Mouse (Mus musculus) liver, embryonic 11.5 days (tissue): ENCODE measurements around the gene Acat3. TPM values are rescaled to one million over a fixed set of nuclear protein-coding genes. Genes with fewer than 3 reads are reported as not detected.
A peak's percentile ranks its signal among the peaks of the same experiment; 100 is the strongest.

Experiments used
- ATAC-seq: fragments of 200-750 bp; cut with Nextera tagmentation; replicated peaks from 2 replicates; pipeline ENCODE4 v1.8.0; 2017; ENCODE audit warnings: moderate number of reproducible peaks, mild to moderate bottlenecking, moderate TSS enrichment, moderate library complexity; ENCODE audit not compliant: low FRiP score
- DNase-seq: peaks from one replicate; pipeline ENCODE4 v3.0.0-alpha.2; 2017; ENCODE audit warnings: low spot score
- H3K27ac ChIP-seq: fragments of 300-500 bp; sonication (generic); 2 replicates; pipeline ENCODE4 v1.5.1; 2014; ENCODE audit warnings: mild to moderate bottlenecking, low read depth, low read length, control low read depth
- H3K27me3 ChIP-seq: fragments of 300-500 bp; sonication (generic); replicated peaks from 2 replicates; pipeline ENCODE4 v1.6.1; 2014; ENCODE audit warnings: low read length, mixed read lengths; ENCODE audit not compliant: control insufficient read depth, insufficient read depth
- H3K36me3 ChIP-seq: fragments of 300-500 bp; sonication (generic); 2 replicates; pipeline ENCODE4 v1.6.1; 2014; ENCODE audit warnings: mild to moderate bottlenecking, low read length, moderate library complexity, mixed read lengths; ENCODE audit not compliant: control insufficient read depth, insufficient read depth
- H3K4me1 ChIP-seq: fragments of 300-500 bp; sonication (generic); replicated peaks from 2 replicates; pipeline ENCODE4 v1.6.1; 2014; ENCODE audit warnings: low read length, mixed read lengths; ENCODE audit not compliant: control insufficient read depth, insufficient read depth
- H3K4me2 ChIP-seq: fragments of 300-500 bp; sonication (generic); 2 replicates; pipeline ENCODE4 v1.6.1; 2014; ENCODE audit warnings: mild to moderate bottlenecking, control low read depth, moderate library complexity
- H3K4me3 ChIP-seq: fragments of 300-500 bp; sonication (generic); 2 replicates; pipeline ENCODE4 v1.5.1; 2014; ENCODE audit warnings: low read depth, low read length, control low read depth
- H3K9ac ChIP-seq: fragments of 300-500 bp; sonication (generic); 2 replicates; pipeline ENCODE4 v1.6.1; 2014; ENCODE audit warnings: low read depth, low read length, control low read depth
- H3K9me3 ChIP-seq: fragments of 300-500 bp; sonication (generic); 2 replicates; pipeline ENCODE4 v1.6.1; 2016; ENCODE audit warnings: low read length, inconsistent platforms, mixed read lengths; ENCODE audit not compliant: control insufficient read depth
- WGBS: fragments of 180-500 bp; shearing (Covaris S2); extraction: QIAGEN DNeasy Blood & Tissue Kit; methylation state at CpG from one replicate; pipeline ENCODE4 v1.1.7; 2014; 5-methylcytosine and 5-hydroxymethylcytosine counted together
- polyA plus RNA-seq: library from polyadenylated mRNA; unstranded; fragments of >200 nt; fragmentation: Nextera tagmentation; extraction: Ambion mirVana; gene quantifications from 2 replicates; pipeline ENCODE4 v1.2.1, GENCODE M21; 2014

The Acat3 gene
- polyA plus RNA-seq, 1 experiment from 2014 or later = 1.1 TPM

DNA sequence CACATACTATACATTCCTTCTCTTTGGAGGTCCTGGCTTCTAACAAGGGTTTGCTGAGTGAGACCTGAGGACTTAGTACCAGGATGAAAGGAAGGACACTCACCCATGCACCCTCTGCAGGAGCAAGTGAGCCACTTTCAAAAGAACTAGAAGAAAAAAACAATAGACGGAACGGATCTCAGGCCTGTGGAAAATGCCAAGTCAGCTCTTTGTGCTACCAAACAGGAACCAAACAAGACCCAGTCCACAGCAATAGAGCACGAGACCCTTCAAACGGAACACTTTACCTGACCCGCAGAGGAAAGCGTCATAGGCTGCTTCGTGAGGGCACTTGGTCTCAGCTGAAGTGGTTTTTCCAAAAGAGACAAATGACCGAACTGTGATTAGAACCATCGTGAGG lies 48.4 kb downstream of the Acat3 start:
- Histone ChIP-seq H3K4me2 (no peak overlapping the region), H3K27me3 (no peaks in the 10 kb centered on the region), H3K27ac (no peak overlapping the region), H3K4me1 (no peaks in the 10 kb centered on the region), H3K9ac (no peak overlapping the region), H3K36me3 (no peaks in the 10 kb centered on the region), H3K4me3 (no peak overlapping the region), H3K9me3 (no peaks in the 10 kb centered on the region)
- 89% methylated on average over 9 of the region's 9 CpGs for whole genome bisulfite sequencing
- ATAC-seq (no peak), DNase-seq (no peak)

DNA sequence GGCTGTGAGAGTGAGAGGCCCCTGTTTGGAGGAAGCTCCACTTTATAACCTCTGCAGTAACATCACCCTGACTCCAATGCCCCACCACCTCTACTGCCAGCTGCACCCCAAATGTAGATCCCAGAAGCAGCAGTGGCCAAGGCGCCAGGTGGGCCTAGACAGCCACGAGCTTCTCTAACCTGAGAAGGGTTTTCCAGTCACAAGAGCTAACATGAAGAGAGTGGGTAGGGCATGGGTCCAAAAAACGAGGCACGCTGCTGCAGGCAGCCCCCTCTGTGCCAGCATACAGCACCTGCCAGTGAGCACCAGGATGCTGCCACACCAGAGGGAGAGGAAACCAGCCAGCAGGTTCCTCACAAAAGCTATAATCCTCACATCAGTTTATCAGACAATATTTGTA lies 49.3 kb downstream of the Acat3 start:
- no peaks in the 10 kb centered on the region for H3K4me1 ChIP-seq
- DNase-seq = no peak
- no peaks in the 10 kb centered on the region for H3K36me3 ChIP-seq
- no peaks in the 10 kb centered on the region for H3K27me3 ChIP-seq
- H3K9ac ChIP-seq = no peak overlapping the region
- H3K4me3 ChIP-seq = no peak overlapping the region
- 82% methylated on average over 4 of the region's 4 CpGs for WGBS
- H3K27ac ChIP-seq = no peak overlapping the region
- H3K9me3 ChIP-seq = no peaks in the 10 kb centered on the region
- H3K4me2 ChIP-seq = no peak overlapping the region
- ATAC-seq = no peak

DNA sequence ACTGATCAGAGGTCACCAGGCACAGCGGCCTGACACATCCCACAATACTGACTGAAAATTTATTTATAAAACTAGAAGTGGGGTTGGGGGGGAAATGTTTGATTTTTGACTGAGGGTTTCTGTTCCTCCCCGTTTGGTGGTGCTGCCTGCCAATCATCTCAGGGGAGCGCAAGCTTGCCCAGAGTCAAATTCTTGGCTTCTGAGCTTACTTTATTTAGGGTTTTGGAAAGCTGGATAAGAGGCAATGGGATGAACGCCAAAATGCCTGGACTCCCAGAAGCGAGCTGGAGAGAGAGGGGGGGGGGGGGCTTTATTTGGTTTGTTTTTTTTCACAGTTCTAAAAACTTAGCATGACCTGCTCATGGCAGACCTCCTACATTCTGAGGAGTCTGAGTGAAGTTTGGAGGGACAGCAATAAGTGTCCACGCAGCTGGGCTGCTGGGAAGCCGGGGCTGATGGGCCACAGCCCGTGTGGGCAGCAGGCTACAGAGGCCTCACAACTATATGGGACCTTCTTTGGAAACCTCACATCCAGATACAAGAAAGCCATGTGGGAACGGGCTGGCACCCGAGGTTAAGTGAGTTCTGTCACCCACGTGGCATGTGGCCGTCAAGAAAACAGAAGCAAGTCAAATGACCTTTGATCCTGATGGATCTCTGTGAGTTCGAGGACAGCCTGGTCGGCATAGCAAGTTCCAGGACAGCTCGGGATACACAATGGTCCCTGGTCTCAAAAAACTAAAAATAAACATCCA lies 53.2 kb downstream of the Acat3 start:
- no peak overlapping the region for H3K9ac ChIP-seq
- no peak overlapping the region for H3K27ac ChIP-seq
- 78% methylated on average over 15 of the region's 15 CpGs for WGBS
- H3K9me3 ChIP-seq = no peaks in the 10 kb centered on the region
- no peaks in the 10 kb centered on the region for H3K4me1 ChIP-seq
- no peaks in the 10 kb centered on the region for H3K36me3 ChIP-seq
- DNase-seq (no peak), ATAC-seq (no peak)
- no peak overlapping the region for H3K4me2 ChIP-seq
- H3K4me3 ChIP-seq = no peak overlapping the region
- H3K27me3 ChIP-seq = no peaks in the 10 kb centered on the region

DNA sequence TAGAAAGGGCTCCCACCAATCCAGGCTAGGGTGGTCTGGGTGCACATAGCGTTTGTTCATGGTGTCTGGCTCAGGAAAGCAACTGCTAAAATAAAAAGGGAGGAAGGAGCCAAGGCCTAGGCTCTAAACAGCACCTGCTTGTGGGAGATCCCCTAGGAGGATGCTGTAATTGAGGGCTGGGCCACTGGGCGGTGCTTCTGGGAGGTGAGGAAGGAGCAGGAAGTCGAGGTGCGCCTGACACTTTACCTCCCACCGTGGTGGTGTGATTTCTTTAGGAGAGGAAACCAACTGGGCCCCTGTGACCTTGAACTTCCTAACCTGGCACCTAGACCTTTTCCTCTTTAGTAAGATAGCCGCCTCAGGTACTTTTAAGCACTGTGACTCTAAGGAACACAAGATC lies 53.8 kb downstream of the Acat3 start:
- Histone ChIP-seq H3K36me3 (no peaks in the 10 kb centered on the region), H3K4me1 (no peaks in the 10 kb centered on the region), H3K9ac (no peak overlapping the region), H3K4me3 (no peak overlapping the region), H3K4me2 (no peak overlapping the region), H3K9me3 (no peaks in the 10 kb centered on the region), H3K27ac (no peak overlapping the region), H3K27me3 (no peaks in the 10 kb centered on the region)
- DNase-seq = no peak
- ATAC-seq = no peak
- 41% methylated on average over 6 of the region's 6 CpGs for WGBS

DNA sequence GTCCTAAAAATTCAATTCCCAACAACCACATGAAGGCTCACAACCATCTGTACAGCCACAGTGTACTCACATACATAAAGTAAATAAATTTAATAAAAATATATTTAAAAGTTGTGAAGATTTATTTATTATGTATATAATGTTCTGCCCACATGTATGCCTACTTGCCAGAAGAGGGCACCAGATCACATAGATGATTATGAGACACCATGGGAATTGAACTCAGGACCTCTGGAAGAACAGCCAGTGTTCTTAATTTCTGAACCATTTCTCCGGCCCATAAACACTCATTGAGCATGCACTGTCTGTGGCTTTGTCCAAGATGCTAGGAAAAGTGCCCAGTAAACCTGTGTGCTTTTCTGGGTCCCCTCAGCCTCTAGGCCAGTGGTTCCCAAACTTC lies 59.2 kb downstream of the Acat3 start:
- Histone ChIP-seq H3K4me1 (no peaks in the 10 kb centered on the region), H3K9ac (no peak overlapping the region), H3K4me2 (no peak overlapping the region), H3K4me3 (no peak overlapping the region), H3K27me3 (no peaks in the 10 kb centered on the region; the same call in 1 of the 2 replicates), H3K36me3 (no peaks in the 10 kb centered on the region), H3K27ac (no peak overlapping the region), H3K9me3 (no peaks in the 10 kb centered on the region)
- no peak for DNase-seq
- WGBS = 84% methylated on average over 1 of the region's 1 CpGs
- ATAC-seq = no peak

DNA sequence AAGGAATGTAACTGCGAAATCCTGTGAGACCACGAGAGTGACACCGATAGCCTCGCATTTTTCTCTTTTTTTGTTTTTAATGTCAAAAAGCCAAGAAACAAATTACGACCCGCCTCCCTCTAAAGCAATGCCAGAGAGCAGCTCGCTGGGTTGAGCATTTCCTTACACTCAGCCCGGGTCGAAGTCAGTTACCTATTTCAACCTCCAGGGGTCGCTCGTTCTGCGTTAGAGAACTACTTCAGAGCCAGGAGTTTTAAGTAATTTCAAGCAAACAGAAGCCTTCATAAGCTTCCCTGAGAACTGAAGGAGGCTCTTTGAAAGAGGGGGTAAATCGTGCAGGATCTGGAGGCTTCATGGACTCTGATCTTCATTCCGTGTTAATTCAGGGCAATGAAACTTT lies 60.2 kb downstream of the Acat3 start:
- peak; percentile 71 for DNase-seq
- no peaks in the 10 kb centered on the region; the same call in 1 of the 2 replicates for H3K27me3 ChIP-seq
- peak overlapping the region; percentile 11; the same call in 1 of the 2 replicates for H3K4me3 ChIP-seq
- 2% methylated on average over 14 of the region's 14 CpGs for whole genome bisulfite sequencing
- H3K4me1 ChIP-seq = no peaks in the 10 kb centered on the region
- no peak overlapping the region for H3K27ac ChIP-seq
- H3K9ac ChIP-seq = no peak overlapping the region
- H3K9me3 ChIP-seq = no peaks in the 10 kb centered on the region
- peak; percentile 65 for ATAC-seq
- no peaks in the 10 kb centered on the region for H3K36me3 ChIP-seq
- H3K4me2 ChIP-seq = peak overlapping the region; percentile 50

GRCm38 (mm10) chr17:12875734-12876133 lies 64.7 kb downstream of the Acat3 start, which contains the start of gene Mrgprh:
Gene Mrgprh (plus strand): TSS chr17:12876034.
- DNase-seq (no peak), ATAC-seq (no peak)
- WGBS = 75% methylated on average over 5 of the region's 5 CpGs
- no peak within 1 kb of the TSS for H3K9ac ChIP-seq
- no peak within 1 kb of the TSS for H3K4me2 ChIP-seq
- no peaks in the 10 kb centered on the region for H3K4me1 ChIP-seq
- H3K4me3 ChIP-seq = no peak within 1 kb of the TSS
- H3K36me3 ChIP-seq = no peaks in the 10 kb centered on the region
- H3K27me3 ChIP-seq = peaks cover 19% of the 10 kb centered on the region
- H3K27ac ChIP-seq = no peak within 1 kb of the TSS
- no peaks in the 10 kb centered on the region for H3K9me3 ChIP-seq

Other genes starting within 250 kb of the Acat3 start
- 41.8 and 43.7 TPM in 2 replicates for gene Igf2r, start 170.9 kb downstream of the Acat3 start, polyA plus RNA-seq
- 0.25 and 0.36 TPM in 2 replicates for gene Mas1, start 72.5 kb downstream of the Acat3 start, polyA plus RNA-seq
- not detected in 2 replicates for gene Mrgprh, start 64.6 kb downstream of the Acat3 start, polyA plus RNA-seq
- 1.8 and 1.9 TPM in 2 replicates for gene Pnldc1, start 30.4 kb downstream of the Acat3 start, polyA plus RNA-seq
- 549 and 610 TPM in 2 replicates for gene Tcp1, start 24.9 kb downstream of the Acat3 start, polyA plus RNA-seq
- gene Mrpl18, start 24.3 kb downstream of the Acat3 start, polyA plus RNA-seq = 256 and 263 TPM in 2 replicates
- gene Acat2, start 20.1 kb upstream of the Acat3 start, polyA plus RNA-seq = 113 and 126 TPM in 2 replicates
- 99.4 and 101 TPM in 2 replicates for gene Wtap, start 53.6 kb upstream of the Acat3 start, polyA plus RNA-seq
- gene Sod2, start 66.2 kb upstream of the Acat3 start, polyA plus RNA-seq = 193 and 213 TPM in 2 replicates
- gene Gpr31b, start 111.7 kb upstream of the Acat3 start, polyA plus RNA-seq = not detected in 2 replicates
- not detected in 2 replicates for gene Tcp10b, start 120.5 kb upstream of the Acat3 start, polyA plus RNA-seq
- gene Unc93a, start 191.2 kb upstream of the Acat3 start, polyA plus RNA-seq = not detected in 2 replicates